Mouse (Mus musculus) heart, adult 8-10 months (tissue): ENCODE measurements at regions not wholly inside any gene's neighbourhood (a gene's known extent, or its start where the extent isn't known, plus 50 kb on each side); places are given as distances from the start of the nearest gene placed in this dataset.

Experiments used
- DNase-seq: peaks from one replicate; pipeline ENCODE4 v3.0.0; 2022; ENCODE audit warnings: low spot score

GRCm38 (mm10) chr1:76897431-76897830 lies 617.5 kb downstream of the Epha4 start:
- no peak for DNase-seq

GRCm38 (mm10) chr1:76911472-76911871 lies 603.4 kb downstream of the Epha4 start:
- DNase-seq: no peak

GRCm38 (mm10) chr1:76919541-76919940 lies 595.3 kb downstream of the Epha4 start:
- no peak for DNase-seq

GRCm38 (mm10) chr1:76920634-76921033 lies 594.3 kb downstream of the Epha4 start:
- peak; percentile 19 for DNase-seq

- DNase-seq: no peak
Observed at GRCm38 (mm10) chr1:76927041-76927440, 587.8 kb downstream of the Epha4 start.

- no peak for DNase-seq
Observed at GRCm38 (mm10) chr1:76928035-76928434, 586.9 kb downstream of the Epha4 start.

DNA sequence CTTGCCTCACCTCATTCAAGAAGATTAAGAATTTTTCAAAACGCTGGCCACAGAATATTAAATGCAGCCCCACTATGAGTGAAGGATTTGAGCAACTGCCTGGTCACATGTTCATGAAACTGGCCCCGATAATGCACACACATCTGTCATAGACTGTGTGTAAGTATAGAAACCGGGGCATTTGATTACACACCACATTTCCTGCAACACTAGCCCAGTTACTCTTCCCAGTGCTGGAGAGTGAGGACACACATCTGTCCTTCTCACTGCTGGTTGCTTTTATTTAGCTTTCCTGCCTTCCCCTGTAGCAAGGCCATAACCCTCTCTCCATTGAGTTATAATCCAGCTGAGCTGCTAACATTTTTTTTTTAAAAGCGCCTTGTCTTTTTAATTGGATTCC lies 581.4 kb downstream of the Epha4 start:
- DNase-seq: no peak

DNA sequence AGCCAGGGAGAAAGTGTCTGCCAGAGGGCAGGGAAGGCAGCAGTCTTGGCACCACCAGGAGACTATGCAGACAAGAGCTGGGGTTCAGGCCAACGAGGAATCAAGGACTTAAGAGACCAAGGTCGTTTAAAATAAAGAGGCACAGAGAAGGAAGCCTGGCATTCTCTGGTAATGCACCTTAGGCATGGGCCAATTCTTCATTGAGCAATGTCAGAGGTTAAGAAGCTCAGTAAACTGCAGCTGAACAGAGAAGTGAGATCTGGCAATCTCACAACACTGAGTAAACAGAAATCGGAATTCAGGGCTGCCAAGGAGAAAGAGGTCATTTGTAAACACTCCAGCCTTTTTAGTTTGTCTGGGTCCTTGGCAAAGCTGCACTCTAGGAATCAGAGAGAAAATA lies 572.2 kb downstream of the Epha4 start:
- DNase-seq: peak; percentile 51

GRCm38 (mm10) chr1:76944046-76944445 lies 570.8 kb downstream of the Epha4 start:
- no peak for DNase-seq

DNA sequence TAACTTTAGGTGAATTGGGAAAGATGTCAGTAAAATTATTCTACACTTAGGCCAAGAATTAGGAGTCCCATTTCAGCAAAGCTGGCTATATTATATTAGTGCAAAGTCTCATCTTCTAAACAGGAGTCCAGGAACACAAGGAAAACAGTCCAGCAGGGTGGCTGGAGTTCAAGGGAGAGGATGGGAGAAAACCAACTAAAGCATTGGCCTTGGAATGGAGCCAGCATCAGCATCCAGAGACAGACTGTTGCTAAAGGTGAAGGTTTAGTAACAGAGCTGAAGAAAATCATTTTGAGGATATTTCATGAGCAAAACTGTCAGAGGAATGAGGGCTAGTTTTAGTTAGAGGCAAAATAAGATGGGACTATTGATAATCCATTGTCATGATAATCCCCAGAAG lies 559.9 kb downstream of the Epha4 start:
- DNase-seq: no peak

DNA sequence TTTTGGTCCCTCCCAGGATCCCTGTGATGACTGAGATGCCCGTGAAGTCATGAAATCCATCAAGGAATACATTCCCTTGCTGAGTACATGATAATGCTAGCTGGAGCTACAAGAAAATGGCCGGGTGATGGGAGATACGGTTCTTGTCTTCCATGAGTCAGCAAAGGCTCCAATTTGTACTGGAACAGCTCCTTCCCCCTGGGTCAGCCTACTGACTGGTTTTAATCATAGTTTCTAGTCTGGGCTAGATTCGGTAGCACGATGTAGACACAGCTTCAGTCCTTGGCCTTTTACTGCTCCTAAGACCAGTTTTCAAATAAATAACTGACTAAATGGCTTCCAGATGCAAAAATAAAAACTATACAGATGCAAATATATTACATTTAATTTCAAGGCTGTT lies 557.5 kb downstream of the Epha4 start:
- no peak for DNase-seq

GRCm38 (mm10) chr1:76958706-76959105 lies 556.2 kb downstream of the Epha4 start:
- no peak for DNase-seq

DNA sequence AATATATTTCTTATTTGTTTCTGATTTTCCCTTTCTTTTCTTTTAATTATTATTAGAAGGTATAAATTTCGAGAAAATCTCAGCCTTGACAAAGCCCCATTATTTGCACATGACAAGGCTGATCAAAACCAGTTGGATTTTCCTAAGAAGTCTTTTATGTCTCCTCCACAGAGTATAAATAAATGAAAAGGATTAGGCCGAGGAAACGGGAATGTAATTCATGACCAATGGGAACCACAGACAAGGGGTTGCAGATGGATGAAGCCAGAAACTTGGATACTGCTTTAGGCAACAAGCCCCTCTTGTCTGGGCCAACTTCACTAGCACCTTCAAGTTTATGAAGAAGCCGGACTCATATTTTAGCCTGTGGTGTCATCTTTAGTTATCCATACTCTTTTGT lies 542.4 kb downstream of the Epha4 start:
- no peak for DNase-seq

DNA sequence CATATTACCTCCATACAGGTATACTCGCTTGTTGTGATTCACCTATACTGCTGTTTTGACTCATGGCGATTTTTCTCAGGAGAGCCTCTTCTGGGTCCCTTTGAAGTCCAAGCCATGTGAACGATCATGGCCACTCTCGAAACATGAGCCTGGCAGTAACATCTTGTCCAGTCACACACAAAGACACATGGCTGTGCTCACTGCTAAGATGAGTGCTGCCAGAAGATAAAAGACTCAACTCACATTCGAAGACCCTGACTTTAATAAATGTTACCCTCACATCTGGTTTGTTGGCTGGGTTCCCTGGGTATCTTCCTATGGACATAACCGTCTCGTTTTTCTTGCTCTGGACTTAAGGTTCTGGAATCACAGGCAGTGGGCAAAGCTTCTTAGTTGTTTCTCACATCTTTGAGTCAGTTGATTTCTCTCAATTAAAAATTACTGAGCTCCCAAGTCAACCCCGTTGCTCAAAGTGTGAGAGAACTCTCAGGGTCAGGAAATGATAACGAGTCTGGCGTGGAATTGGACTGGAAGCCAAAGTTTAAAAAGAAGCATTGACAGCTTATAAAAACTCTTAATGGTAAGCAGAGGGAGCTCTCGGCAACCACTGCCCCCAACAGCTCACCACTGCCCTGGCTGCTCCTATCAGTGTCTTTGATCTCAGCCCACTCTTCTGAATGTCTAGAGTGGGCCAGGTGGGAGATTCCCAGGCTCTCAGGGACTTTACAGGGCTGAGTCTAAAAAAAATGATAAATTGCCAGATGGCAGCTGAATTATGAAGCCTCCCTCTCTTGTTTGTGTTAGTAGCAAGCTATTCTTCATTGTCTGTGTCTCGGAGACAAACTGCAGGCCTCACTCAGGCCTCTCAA lies 539.6 kb downstream of the Epha4 start:
- no peak for DNase-seq

DNA sequence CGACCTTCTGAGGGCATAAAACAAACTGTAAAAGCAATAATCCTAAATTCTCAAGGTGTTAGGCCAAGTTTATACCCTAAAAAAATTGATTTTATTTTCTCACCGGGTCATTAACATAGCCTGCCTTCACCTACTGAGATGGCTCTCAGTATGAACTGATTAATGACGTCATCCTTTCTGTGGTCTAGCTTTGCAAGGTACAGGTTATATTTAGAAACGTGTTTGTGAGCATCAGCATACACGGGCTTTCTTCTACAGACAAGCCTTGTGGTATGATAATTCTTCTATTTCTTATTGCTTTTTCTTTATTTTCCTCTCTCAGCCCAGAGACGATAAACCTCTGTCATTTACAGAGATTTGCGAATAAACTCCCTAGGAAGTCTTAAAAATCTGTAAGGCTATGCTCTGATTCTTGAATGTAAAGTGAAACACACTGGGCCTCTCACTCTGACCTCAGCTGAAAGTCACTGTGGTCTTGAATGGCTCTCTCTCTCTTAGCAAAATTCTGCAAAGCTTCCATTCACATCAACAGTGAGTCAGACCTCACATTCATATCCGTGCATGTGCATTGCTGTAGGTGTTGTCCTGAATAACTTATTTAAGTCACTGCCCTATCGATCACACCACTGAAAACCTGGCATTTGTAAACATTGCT lies 534.3 kb downstream of the Epha4 start:
- DNase-seq: no peak

GRCm38 (mm10) chr1:76993776-76994175 lies 521.1 kb downstream of the Epha4 start:
- no peak for DNase-seq

- no peak for DNase-seq
Observed at GRCm38 (mm10) chr1:77008001-77008400, 506.9 kb downstream of the Epha4 start.

DNA sequence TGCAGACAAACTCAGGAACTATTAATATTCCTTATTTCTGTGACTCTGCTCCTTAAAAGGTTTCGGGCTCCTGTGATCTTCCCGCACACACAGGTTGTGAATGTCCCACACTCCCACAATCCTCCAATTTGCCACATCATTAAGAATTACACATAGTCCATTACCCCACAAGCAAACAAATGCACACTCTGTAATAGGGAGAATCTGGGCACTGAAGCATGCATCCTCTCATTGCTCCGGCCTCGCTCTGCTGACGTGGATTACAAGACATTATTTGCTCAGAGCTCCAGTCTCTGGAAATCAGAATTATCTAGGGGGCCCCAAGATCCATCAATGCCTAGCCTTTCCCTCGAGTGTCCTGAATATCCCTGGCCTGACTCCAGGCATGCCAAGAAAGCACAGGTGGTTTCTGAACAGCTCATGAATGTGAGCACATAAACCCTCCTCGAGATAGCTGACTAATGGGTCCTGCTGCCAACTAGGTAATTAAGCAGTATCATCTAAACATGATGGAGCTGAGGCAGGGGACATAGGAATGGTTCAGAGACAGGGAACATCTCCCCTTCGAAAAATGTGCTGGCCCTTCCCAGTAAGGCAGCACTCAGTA lies 504.2 kb downstream of the Epha4 start:
- DNase-seq: no peak

GRCm38 (mm10) chr1:77027656-77028055 lies 487.2 kb downstream of the Epha4 start:
- no peak for DNase-seq

- DNase-seq: no peak
Observed at GRCm38 (mm10) chr1:77028216-77028615, 486.7 kb downstream of the Epha4 start.

DNA sequence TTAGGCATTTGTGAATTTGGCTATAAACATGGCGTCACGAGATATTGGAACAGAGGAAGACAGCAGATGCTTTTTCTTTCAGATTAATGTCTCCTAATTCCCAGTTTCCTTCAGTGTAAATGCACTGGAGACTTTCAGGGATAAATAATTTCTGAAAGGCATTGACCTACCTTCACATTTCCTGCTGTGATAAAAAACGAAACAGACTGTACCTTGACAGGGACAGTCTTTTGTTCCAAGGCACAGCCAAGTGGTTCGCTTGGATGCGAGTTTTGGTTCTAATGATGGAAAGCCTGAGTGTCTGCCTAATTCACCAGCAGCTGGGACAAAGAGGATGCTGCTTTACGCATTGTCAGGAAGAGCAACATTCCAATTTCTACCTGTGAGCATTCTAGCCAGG lies 485.8 kb downstream of the Epha4 start:
- DNase-seq: no peak

DNA sequence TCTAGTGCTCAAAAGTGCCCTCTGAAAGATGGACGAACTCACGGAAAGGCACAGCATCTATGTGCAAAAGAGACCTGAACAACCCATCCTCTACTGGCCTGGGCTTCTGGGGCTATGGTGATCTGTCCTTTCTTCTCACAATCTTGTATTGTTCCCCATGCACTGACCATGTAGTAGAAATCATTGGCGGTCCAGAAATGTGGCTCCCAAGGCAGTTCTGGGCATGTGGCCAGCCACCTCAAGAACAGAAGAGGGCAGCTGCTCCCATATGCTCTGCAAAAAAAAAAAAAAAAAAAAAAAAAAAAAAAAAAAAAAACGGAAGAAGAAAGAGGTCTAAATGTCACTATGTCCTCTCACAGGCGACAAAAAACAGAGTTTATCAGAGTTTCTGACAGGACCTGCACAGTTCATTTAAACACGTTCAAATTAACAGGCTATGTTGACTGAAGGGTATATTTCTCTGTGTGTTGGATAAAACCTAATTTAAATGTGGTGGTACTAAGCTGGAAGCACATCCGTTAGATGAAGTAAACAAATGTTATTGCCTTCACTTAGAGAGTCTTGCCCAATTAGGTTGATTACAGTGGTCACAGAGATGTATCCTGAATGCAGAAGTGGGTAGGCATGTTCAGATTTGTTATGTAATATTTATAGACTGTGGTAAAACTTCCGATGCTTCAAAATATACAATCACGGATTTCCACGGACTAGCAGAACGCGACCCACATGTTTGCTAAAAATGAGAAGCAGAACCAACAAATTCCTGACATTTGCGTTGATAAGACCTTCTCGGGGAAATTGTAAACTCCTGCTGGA lies 470.9 kb downstream of the Epha4 start:
- DNase-seq: peak; percentile 58
